Mouse (Mus musculus): ENCODE data around the gene Rhox4a2. TPM values are rescaled to one million over a fixed set of nuclear protein-coding genes. Genes with fewer than 3 reads are reported as not detected.
"Not testable (repeated sequence)": the region's sequence is repeated elsewhere in the genome, so short reads cannot be mapped to it uniquely, and the experiment has no call there.

Gene Rhox4a2
- polyA plus RNA-seq (2015; fragmentation: Nextera tagmentation; extraction: Ambion mirVana) = not detected in 2 replicates

DNA sequence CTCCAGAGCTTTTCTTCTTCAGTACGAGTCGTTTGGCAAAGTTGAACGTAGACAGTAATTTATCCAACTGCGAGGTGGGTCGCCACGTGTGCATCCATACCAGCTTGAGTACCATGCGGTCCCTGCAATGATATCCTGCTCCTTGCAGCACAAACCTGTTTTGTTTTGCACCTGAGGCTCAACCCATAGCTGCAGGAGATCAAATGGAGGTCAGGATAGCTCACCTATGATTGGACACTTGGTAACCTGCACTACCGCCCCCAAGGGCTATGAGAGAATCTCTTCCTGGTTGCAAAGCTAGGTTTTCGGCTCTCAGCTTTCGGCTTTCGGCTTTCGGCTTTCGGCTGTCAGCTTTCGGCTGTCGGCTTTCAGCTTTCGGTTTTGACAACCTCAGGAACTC is at the start of gene Rhox4a2:
TSS of gene Rhox4a2 (plus strand) at position 301 of the 400 bp plus-strand sequence.
- 73% methylated on average over 8 of the region's 16 CpGs for WGBS (ENCODE audit: insufficient replicate concordance)

DNA sequence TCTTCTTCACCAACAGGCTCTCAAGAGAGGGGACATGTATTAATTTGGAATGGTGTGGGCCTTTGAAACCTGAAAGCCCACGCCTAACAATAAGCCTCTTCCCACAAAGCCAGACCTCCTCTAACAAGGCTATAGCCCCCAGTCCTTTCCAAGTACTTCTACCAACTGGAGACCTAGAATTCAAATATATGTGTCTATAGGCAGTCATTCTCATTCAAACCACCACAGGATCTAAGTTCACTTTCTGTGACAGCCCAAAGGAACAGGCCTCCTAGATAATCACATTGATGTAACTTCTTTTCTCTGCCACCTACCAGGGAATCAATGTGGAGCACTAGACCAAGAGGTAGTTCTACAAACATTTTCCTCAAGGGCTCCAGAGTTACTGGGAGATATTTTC is 10.9 kb upstream of the Rhox4a2 start, which contains the start of gene Rhox3a2:
TSS of gene Rhox3a2 (plus strand) at position 301 of the 400 bp plus-strand sequence.
- H3K36me3 ChIP-seq (replicated peaks); H3K4me3 ChIP-seq (replicated peaks); H3K4me2 ChIP-seq; H3K9ac ChIP-seq; H3K27me3 ChIP-seq; H3K4me1 ChIP-seq (replicated peaks); ATAC-seq (ENCODE audit: insufficient read depth); H3K27ac ChIP-seq (replicated peaks); H3K9me3 ChIP-seq (replicated peaks): not testable (repeated sequence)
- no CpG with 5 or more reads among the region's 1 CpGs for WGBS (ENCODE audit: insufficient replicate concordance)

More for the DNA sequence above, at the start of gene Rhox4a2:
- not testable (repeated sequence) for H3K27me3 ChIP-seq; H3K36me3 ChIP-seq (replicated peaks); H3K27ac ChIP-seq (replicated peaks); H3K9me3 ChIP-seq (replicated peaks); H3K4me1 ChIP-seq (replicated peaks); ATAC-seq (ENCODE audit: insufficient read depth); H3K9ac ChIP-seq; H3K4me3 ChIP-seq (replicated peaks); H3K4me2 ChIP-seq

DNA sequence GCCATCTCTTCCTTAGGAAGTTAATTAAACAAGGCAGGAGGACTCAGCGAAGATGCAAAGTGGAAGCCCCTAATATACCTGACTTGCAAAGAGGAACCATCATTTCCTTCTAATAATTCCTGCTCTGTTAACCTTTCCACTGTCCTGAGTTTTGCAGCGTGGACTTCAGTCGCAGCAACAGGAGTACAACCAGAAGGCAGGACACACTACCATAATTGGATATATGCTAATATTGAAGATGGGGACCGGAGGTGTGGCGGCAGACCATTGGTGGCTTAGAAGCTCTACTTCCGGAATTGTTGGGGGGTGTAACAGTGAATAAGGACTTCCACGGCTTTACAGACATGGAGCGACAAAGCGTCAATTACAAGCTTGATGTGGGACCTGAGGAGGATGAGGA is 21.1 kb downstream of the Rhox4a2 start, which contains the start of gene Rhox2b:
TSS of gene Rhox2b (plus strand) at position 301 of the 400 bp plus-strand sequence.
- no CpG with 5 or more reads among the region's 9 CpGs for WGBS (ENCODE audit: insufficient replicate concordance)
- H3K9ac ChIP-seq; H3K4me1 ChIP-seq (replicated peaks); H3K36me3 ChIP-seq (replicated peaks); H3K27ac ChIP-seq (replicated peaks); H3K4me2 ChIP-seq; H3K9me3 ChIP-seq (replicated peaks); H3K27me3 ChIP-seq; H3K4me3 ChIP-seq (replicated peaks); ATAC-seq (ENCODE audit: insufficient read depth): not testable (repeated sequence)

DNA sequence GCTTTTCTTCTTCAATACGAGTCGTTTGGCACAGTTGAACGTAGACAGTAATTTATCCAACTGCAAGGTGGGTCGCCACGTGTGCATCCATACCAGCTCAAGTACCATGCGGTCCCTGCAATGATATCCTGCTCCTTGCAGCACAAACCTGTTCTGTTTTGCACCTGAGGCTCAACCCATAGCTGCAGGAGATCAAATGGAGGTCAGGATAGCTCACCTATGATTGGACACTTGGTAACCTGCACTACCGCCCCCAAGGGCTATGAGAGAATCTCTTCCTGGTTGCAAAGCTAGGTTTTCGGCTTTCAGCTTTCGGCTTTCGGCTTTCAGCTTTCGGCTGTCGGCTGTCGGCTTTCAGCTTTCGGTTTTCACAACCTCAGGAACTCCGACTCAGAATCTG is 41.5 kb downstream of the Rhox4a2 start, which contains the start of gene Rhox4b:
TSS of gene Rhox4b (plus strand) at position 301 of the 400 bp plus-strand sequence.
- H3K36me3 ChIP-seq (replicated peaks); H3K9me3 ChIP-seq (replicated peaks); H3K27ac ChIP-seq (replicated peaks); H3K27me3 ChIP-seq; H3K4me3 ChIP-seq (replicated peaks); H3K4me2 ChIP-seq; ATAC-seq (ENCODE audit: insufficient read depth); H3K9ac ChIP-seq; H3K4me1 ChIP-seq (replicated peaks): not testable (repeated sequence)
- WGBS (ENCODE audit: insufficient replicate concordance) = 73% methylated on average over 15 of the region's 15 CpGs

Other genes with a start within 250 kb of the Rhox4a2 start
- not detected in 2 replicates for gene Akap14, start 222.0 kb upstream of the Rhox4a2 start, polyA plus RNA-seq (2015; fragmentation: Nextera tagmentation; extraction: Ambion mirVana)
- 216 and 235 TPM in 2 replicates for gene Ndufa1, start 199.7 kb upstream of the Rhox4a2 start, polyA plus RNA-seq (2015; fragmentation: Nextera tagmentation; extraction: Ambion mirVana)
- gene Rnf113a1, start 199.6 kb upstream of the Rhox4a2 start, polyA plus RNA-seq (2015; fragmentation: Nextera tagmentation; extraction: Ambion mirVana) = 2.7 TPM in 2 replicates
- not detected in 2 replicates for gene Gm9, start 179.8 kb upstream of the Rhox4a2 start, polyA plus RNA-seq (2015; fragmentation: Nextera tagmentation; extraction: Ambion mirVana)
- not detected in 2 replicates for gene Rhox1, start 168.6 kb upstream of the Rhox4a2 start, polyA plus RNA-seq (2015; fragmentation: Nextera tagmentation; extraction: Ambion mirVana)
- not detected in 2 replicates for gene Rhox2a, start 145.9 kb upstream of the Rhox4a2 start, polyA plus RNA-seq (2015; fragmentation: Nextera tagmentation; extraction: Ambion mirVana)
- not detected in 2 replicates for gene Rhox3a, start 140.9 kb upstream of the Rhox4a2 start, polyA plus RNA-seq (2015; fragmentation: Nextera tagmentation; extraction: Ambion mirVana)
- not detected in 2 replicates for gene Rhox4a, start 125.5 kb upstream of the Rhox4a2 start, polyA plus RNA-seq (2015; fragmentation: Nextera tagmentation; extraction: Ambion mirVana)
- not detected in 2 replicates for gene Rhox3a2, start 10.8 kb upstream of the Rhox4a2 start, polyA plus RNA-seq (2015; fragmentation: Nextera tagmentation; extraction: Ambion mirVana)
- gene Rhox2b, start 21.2 kb downstream of the Rhox4a2 start, polyA plus RNA-seq (2015; fragmentation: Nextera tagmentation; extraction: Ambion mirVana) = not detected in 2 replicates
- not detected in 2 replicates for gene Rhox4b, start 41.6 kb downstream of the Rhox4a2 start, polyA plus RNA-seq (2015; fragmentation: Nextera tagmentation; extraction: Ambion mirVana)
- gene Rhox2c, start 62.8 kb downstream of the Rhox4a2 start, polyA plus RNA-seq (2015; fragmentation: Nextera tagmentation; extraction: Ambion mirVana) = not detected in 2 replicates
- gene Rhox3c, start 67.7 kb downstream of the Rhox4a2 start, polyA plus RNA-seq (2015; fragmentation: Nextera tagmentation; extraction: Ambion mirVana) = not detected in 2 replicates
- not detected in 2 replicates for gene Rhox4c, start 89.5 kb downstream of the Rhox4a2 start, polyA plus RNA-seq (2015; fragmentation: Nextera tagmentation; extraction: Ambion mirVana)
- gene Rhox2d, start 102.6 kb downstream of the Rhox4a2 start, polyA plus RNA-seq (2015; fragmentation: Nextera tagmentation; extraction: Ambion mirVana) = not detected in 2 replicates
- gene Rhox4d, start 123.5 kb downstream of the Rhox4a2 start, polyA plus RNA-seq (2015; fragmentation: Nextera tagmentation; extraction: Ambion mirVana) = not detected in 2 replicates
- gene Rhox2e, start 139.6 kb downstream of the Rhox4a2 start, polyA plus RNA-seq (2015; fragmentation: Nextera tagmentation; extraction: Ambion mirVana) = not detected in 2 replicates
- gene Rhox3e, start 151.2 kb downstream of the Rhox4a2 start, polyA plus RNA-seq (2015; fragmentation: Nextera tagmentation; extraction: Ambion mirVana) = not detected in 2 replicates
- not detected in 2 replicates for gene Rhox4e, start 166.6 kb downstream of the Rhox4a2 start, polyA plus RNA-seq (2015; fragmentation: Nextera tagmentation; extraction: Ambion mirVana)
- gene Rhox2f, start 180.6 kb downstream of the Rhox4a2 start, polyA plus RNA-seq (2015; fragmentation: Nextera tagmentation; extraction: Ambion mirVana) = not detected in 2 replicates
- gene Rhox3f, start 190.1 kb downstream of the Rhox4a2 start, polyA plus RNA-seq (2015; fragmentation: Nextera tagmentation; extraction: Ambion mirVana) = not detected in 2 replicates
- not detected in 2 replicates for gene Rhox4f, start 216.9 kb downstream of the Rhox4a2 start, polyA plus RNA-seq (2015; fragmentation: Nextera tagmentation; extraction: Ambion mirVana)
- gene Rhox3g, start 237.8 kb downstream of the Rhox4a2 start, polyA plus RNA-seq (2015; fragmentation: Nextera tagmentation; extraction: Ambion mirVana) = not detected in 2 replicates